Mouse (Mus musculus): ENCODE results near the gene Mef2d. TPM values are rescaled to one million over a fixed set of nuclear protein-coding genes. Genes with fewer than 3 reads are reported as not detected.
"Not testable (repeated sequence)": the region's sequence is repeated elsewhere in the genome, so short reads cannot be mapped to it uniquely, and the experiment has no call there.

The Mef2d gene
- polyA plus RNA-seq, 1 experiment, result 60.2 TPM

GRCm38 (mm10) chr3:88177106-88177505 is 34.9 kb downstream of the Mef2d start:
- Histone ChIP-seq H3K27me3 (replicated peaks) (peaks cover 10% of the 10 kb centered on the region), H3K4me1 (peaks cover 32% of the 10 kb centered on the region), H3K4me3 (replicated peaks) (peak overlapping the region; percentile 98), H3K9me3 (no peaks in the 10 kb centered on the region), H3K36me3 (replicated peaks; ENCODE audit: low read length) (peaks cover 36% of the 10 kb centered on the region)
- no peak for TF ChIP-seq FLI1 (IDR thresholded peaks at IDR 0.05; ENCODE audit: low read length)
- TF ChIP-seq GATA1 (IDR thresholded peaks at IDR 0.05; ENCODE audit: borderline replicate concordance, low read length), result no peak

GRCm38 (mm10) chr3:88177562-88178345 is 35.6 kb downstream of the Mef2d start:
- Histone ChIP-seq H3K4me3 (replicated peaks) (peak overlapping the region; percentile 98), H3K9me3 (no peaks in the 10 kb centered on the region), H3K4me1 (peaks cover 25% of the 10 kb centered on the region), H3K27me3 (replicated peaks) (peaks cover 13% of the 10 kb centered on the region), H3K36me3 (replicated peaks; ENCODE audit: low read length) (peaks cover 29% of the 10 kb centered on the region)
- TF ChIP-seq FLI1 (IDR thresholded peaks at IDR 0.05; ENCODE audit: low read length) (no peak), GATA1 (IDR thresholded peaks at IDR 0.05; ENCODE audit: borderline replicate concordance, low read length) (no peak)

GRCm38 (mm10) chr3:88178346-88178733 is 36.2 kb downstream of the Mef2d start:
- H3K9me3 ChIP-seq, result not testable (repeated sequence)
- Histone ChIP-seq H3K4me1 (peaks cover 20% of the 10 kb centered on the region), H3K4me3 (replicated peaks) (peak overlapping the region; percentile 98), H3K36me3 (replicated peaks; ENCODE audit: low read length) (peaks cover 23% of the 10 kb centered on the region), H3K27me3 (replicated peaks) (peaks cover 18% of the 10 kb centered on the region)

- Histone ChIP-seq H3K4me1 (peaks cover 15% of the 10 kb centered on the region), H3K4me3 (replicated peaks) (no peak overlapping the region), H3K36me3 (replicated peaks; ENCODE audit: low read length) (peaks cover 17% of the 10 kb centered on the region), H3K9me3 (no peaks in the 10 kb centered on the region), H3K27me3 (replicated peaks) (peaks cover 20% of the 10 kb centered on the region)
- TF ChIP-seq FLI1 (IDR thresholded peaks at IDR 0.05; ENCODE audit: low read length) (no peak), GATA1 (IDR thresholded peaks at IDR 0.05; ENCODE audit: borderline replicate concordance, low read length) (no peak)
Observed at GRCm38 (mm10) chr3:88178986-88179385, 36.8 kb downstream of the Mef2d start.

GRCm38 (mm10) chr3:88181374-88181773 is 39.2 kb downstream of the Mef2d start:
- Histone ChIP-seq H3K4me3 (replicated peaks) (no peak overlapping the region), H3K36me3 (replicated peaks; ENCODE audit: low read length) (no peaks in the 10 kb centered on the region), H3K9me3 (no peaks in the 10 kb centered on the region), H3K27me3 (replicated peaks) (peaks cover 31% of the 10 kb centered on the region), H3K4me1 (peaks cover 11% of the 10 kb centered on the region)
- TF ChIP-seq FLI1 (IDR thresholded peaks at IDR 0.05; ENCODE audit: low read length), result no peak
- TF ChIP-seq GATA1 (IDR thresholded peaks at IDR 0.05; ENCODE audit: borderline replicate concordance, low read length), result no peak

GRCm38 (mm10) chr3:88186424-88186823 is 44.3 kb downstream of the Mef2d start:
- Histone ChIP-seq H3K27me3 (replicated peaks) (peaks cover 38% of the 10 kb centered on the region), H3K36me3 (replicated peaks; ENCODE audit: low read length) (no peaks in the 10 kb centered on the region), H3K4me3 (replicated peaks) (no peak overlapping the region), H3K9me3 (peaks cover 6% of the 10 kb centered on the region), H3K4me1 (peaks cover 7% of the 10 kb centered on the region)
- TF ChIP-seq FLI1 (IDR thresholded peaks at IDR 0.05; ENCODE audit: low read length) (no peak), GATA1 (IDR thresholded peaks at IDR 0.05; ENCODE audit: borderline replicate concordance, low read length) (no peak)

GRCm38 (mm10) chr3:88191146-88191545 is 49.0 kb downstream of the Mef2d start:
- TF ChIP-seq FLI1 (IDR thresholded peaks at IDR 0.05; ENCODE audit: low read length) (no peak), GATA1 (IDR thresholded peaks at IDR 0.05; ENCODE audit: borderline replicate concordance, low read length) (no peak)
- peaks cover 15% of the 10 kb centered on the region for H3K4me1 ChIP-seq
- peaks cover 52% of the 10 kb centered on the region for H3K27me3 ChIP-seq (replicated peaks)
- peaks cover 21% of the 10 kb centered on the region for H3K9me3 ChIP-seq
- peak overlapping the region; percentile 39 for H3K4me3 ChIP-seq (replicated peaks)
- H3K36me3 ChIP-seq (replicated peaks; ENCODE audit: low read length), result no peaks in the 10 kb centered on the region

- H3K27me3 ChIP-seq (replicated peaks), result peaks cover 59% of the 10 kb centered on the region
- no peak for TF ChIP-seq GATA1 (IDR thresholded peaks at IDR 0.05; ENCODE audit: borderline replicate concordance, low read length)
- TF ChIP-seq FLI1 (IDR thresholded peaks at IDR 0.05; ENCODE audit: low read length), result no peak
- H3K4me3 ChIP-seq (replicated peaks), result no peak overlapping the region
- no peaks in the 10 kb centered on the region for H3K36me3 ChIP-seq (replicated peaks; ENCODE audit: low read length)
- H3K4me1 ChIP-seq, result peaks cover 15% of the 10 kb centered on the region
- peaks cover 21% of the 10 kb centered on the region for H3K9me3 ChIP-seq
Observed at GRCm38 (mm10) chr3:88191820-88192616, 49.8 kb downstream of the Mef2d start.

GRCm38 (mm10) chr3:88197741-88198504 is 55.8 kb downstream of the Mef2d start:
- Histone ChIP-seq H3K27me3 (replicated peaks) (peaks cover 93% of the 10 kb centered on the region), H3K9me3 (peaks cover 16% of the 10 kb centered on the region), H3K36me3 (replicated peaks; ENCODE audit: low read length) (no peaks in the 10 kb centered on the region), H3K4me1 (peaks cover 17% of the 10 kb centered on the region), H3K4me3 (replicated peaks) (no peak overlapping the region)
- TF ChIP-seq GATA1 (IDR thresholded peaks at IDR 0.05; ENCODE audit: borderline replicate concordance, low read length) (no peak), FLI1 (IDR thresholded peaks at IDR 0.05; ENCODE audit: low read length) (no peak)
